Mouse (Mus musculus) liver, adult (tissue): Measurements from ENCODE around the gene Lin28a.

Experiments used
- GATA4 ChIP-seq: IDR thresholded peaks from 2 replicates; pipeline ENCODE4 v1.6.1; 2014; ENCODE audit warnings: mild to moderate bottlenecking, low read length; ENCODE audit not compliant: insufficient replicate concordance

Lin28a gene

GRCm38 (mm10) chr4:134005581-134006358 is 12.9 kb downstream of the Lin28a start:
- TF ChIP-seq GATA4 = no peak

- no peak for TF ChIP-seq GATA4
Measured at GRCm38 (mm10) chr4:134002903-134003302, 15.7 kb downstream of the Lin28a start.

- TF ChIP-seq GATA4 = no peak
Measured at GRCm38 (mm10) chr4:134002246-134002645, 16.4 kb downstream of the Lin28a start.

GRCm38 (mm10) chr4:134001710-134002109 is 16.9 kb downstream of the Lin28a start:
- no peak for TF ChIP-seq GATA4

- no peak for TF ChIP-seq GATA4
Measured at GRCm38 (mm10) chr4:134000466-134001438, 17.9 kb downstream of the Lin28a start, which contains the start of gene Dhdds. Gene Dhdds (minus strand): TSS chr4:134000918.

GRCm38 (mm10) chr4:133994697-133995096 is 23.9 kb downstream of the Lin28a start:
- no peak for TF ChIP-seq GATA4

- TF ChIP-seq GATA4 = no peak
Measured at GRCm38 (mm10) chr4:133991087-133991660, 27.5 kb downstream of the Lin28a start.

- no peak for TF ChIP-seq GATA4
Measured at GRCm38 (mm10) chr4:133990035-133990434, 28.6 kb downstream of the Lin28a start.

GRCm38 (mm10) chr4:133982936-133983335 is 35.7 kb downstream of the Lin28a start:
- no peak for TF ChIP-seq GATA4

- TF ChIP-seq GATA4 = no peak
Measured at GRCm38 (mm10) chr4:133980496-133980895, 38.1 kb downstream of the Lin28a start.

GRCm38 (mm10) chr4:133978021-133978711 is 40.5 kb downstream of the Lin28a start:
- TF ChIP-seq GATA4 = no peak

GRCm38 (mm10) chr4:133971741-133972140 is 46.9 kb downstream of the Lin28a start:
- no peak for TF ChIP-seq GATA4

GRCm38 (mm10) chr4:133970876-133971275 is 47.8 kb downstream of the Lin28a start:
- no peak for TF ChIP-seq GATA4

- no peak for TF ChIP-seq GATA4
Measured at GRCm38 (mm10) chr4:133970196-133970595, 48.4 kb downstream of the Lin28a start.
